Mouse (Mus musculus): ENCODE data around the gene Cfap65. TPM values are rescaled to one million over a fixed set of nuclear protein-coding genes. Genes with fewer than 3 reads are reported as not detected.

Gene Cfap65
- total and polyA plus RNA-seq, 3 experiments: not detected

GRCm38 (mm10) chr1:74855156-74855555, 80.2 kb downstream of the Cfap65 start:
- Histone ChIP-seq H3K4me3 (ENCODE audit: control insufficient read depth in 1 of 2, insufficient read depth in 1 of 2, low read depth in 2 of 2, low read length in 2 of 2) (no peak overlapping the region), H3K27me3 (ENCODE audit: control insufficient read depth in 1 of 2, insufficient read depth in 2 of 2, low read length in 2 of 2) (no peaks in the 10 kb centered on the region; a peak in 1 of 4 replicates), H3K36me3 (ENCODE audit: control insufficient read depth in 1 of 2, insufficient read depth in 2 of 2, low read length in 2 of 2) (no peaks in the 10 kb centered on the region), H3K9ac (ENCODE audit: control insufficient read depth, low read depth, low read length, poor library complexity, severe bottlenecking) (no peak overlapping the region), H3K79me2 (ENCODE audit: control insufficient read depth, insufficient read depth, low read length, poor library complexity) (no peaks in the 10 kb centered on the region), H3K4me1 (ENCODE audit: control insufficient read depth in 1 of 2, insufficient read depth in 2 of 2, low read length in 2 of 2) (no peaks in the 10 kb centered on the region), H3K9me3 (replicated peaks; ENCODE audit: insufficient read depth, low read length) (no peaks in the 10 kb centered on the region), H3K27ac (ENCODE audit: control insufficient read depth, low read depth, low read length) (no peak overlapping the region)
- no peak for TF ChIP-seq ZMIZ1 (IDR thresholded peaks at IDR 0.05; ENCODE audit: low read depth, low read length)
- TF ChIP-seq ZKSCAN1 (IDR thresholded peaks at IDR 0.05; ENCODE audit: low read depth, low read length): no peak
- TF ChIP-seq USF1 (IDR thresholded peaks at IDR 0.05; ENCODE audit: low read depth, low read length): no peak
- TF ChIP-seq USF2 (IDR thresholded peaks at IDR 0.05; ENCODE audit: borderline replicate concordance in 1 of 2, insufficient read depth in 1 of 2, low read depth in 1 of 2, low read length in 2 of 2): no peak
- TF ChIP-seq E2F4 (IDR thresholded peaks at IDR 0.05; ENCODE audit: borderline replicate concordance, low read depth, low read length): no peak
- no peak for TF ChIP-seq KAT2A (conservative IDR thresholded peaks at IDR 0.05; ENCODE audit: low read depth, low read length)
- TF ChIP-seq ZNF384 (IDR thresholded peaks at IDR 0.05; ENCODE audit: low read depth, low read length): no peak
- TF ChIP-seq ZC3H11A (IDR thresholded peaks at IDR 0.05; ENCODE audit: low read depth, low read length): no peak
- TF ChIP-seq MAZ (IDR thresholded peaks at IDR 0.05; ENCODE audit: low read depth, low read length): no peak
- TF ChIP-seq TAL1 (IDR thresholded peaks at IDR 0.05; ENCODE audit: low read length): no peak
- no peak for TF ChIP-seq RAD21 (IDR thresholded peaks at IDR 0.05; ENCODE audit: low read depth, low read length)
- no peak for TF ChIP-seq EP300 (IDR thresholded peaks at IDR 0.05; ENCODE audit: low read depth in 1 of 2, low read length in 2 of 2)
- TF ChIP-seq MAX (IDR thresholded peaks at IDR 0.05; ENCODE audit: low read length): no peak
- TF ChIP-seq JUND (IDR thresholded peaks at IDR 0.05; ENCODE audit: low read depth, low read length): no peak
- TF ChIP-seq TBP (IDR thresholded peaks at IDR 0.05; ENCODE audit: low read depth, low read length): no peak
- TF ChIP-seq HCFC1 (IDR thresholded peaks at IDR 0.05; ENCODE audit: low read depth, low read length): no peak
- no peak for DNase-seq (ENCODE audit: low read depth, low spot score)

- Histone ChIP-seq H3K4me3 (ENCODE audit: control insufficient read depth in 1 of 2, insufficient read depth in 1 of 2, low read depth in 2 of 2, low read length in 2 of 2) (no peak within 1 kb of the TSS), H3K9ac (ENCODE audit: control insufficient read depth, low read depth, low read length, poor library complexity, severe bottlenecking) (no peak within 1 kb of the TSS), H3K9me3 (replicated peaks; ENCODE audit: insufficient read depth, low read length) (no peaks in the 10 kb centered on the region), H3K4me1 (ENCODE audit: control insufficient read depth in 1 of 2, insufficient read depth in 2 of 2, low read length in 2 of 2) (no peaks in the 10 kb centered on the region), H3K79me2 (ENCODE audit: control insufficient read depth, insufficient read depth, low read length, poor library complexity) (no peaks in the 10 kb centered on the region), H3K27me3 (ENCODE audit: control insufficient read depth in 1 of 2, insufficient read depth in 2 of 2, low read length in 2 of 2) (no peaks in the 10 kb centered on the region; a peak in 1 of 4 replicates), H3K36me3 (ENCODE audit: control insufficient read depth in 1 of 2, insufficient read depth in 2 of 2, low read length in 2 of 2) (no peaks in the 10 kb centered on the region), H3K27ac (ENCODE audit: control insufficient read depth, low read depth, low read length) (no peak within 1 kb of the TSS)
- TF ChIP-seq RAD21 (IDR thresholded peaks at IDR 0.05; ENCODE audit: low read depth, low read length) (no peak), RCOR1 (IDR thresholded peaks at IDR 0.05; ENCODE audit: low read depth, low read length) (no peak), HCFC1 (IDR thresholded peaks at IDR 0.05; ENCODE audit: low read depth, low read length) (no peak), POLR2AphosphoS5 (IDR thresholded peaks at IDR 0.05; ENCODE audit: borderline replicate concordance, low read depth, low read length) (no peak), MXI1 (IDR thresholded peaks at IDR 0.05; ENCODE audit: low read depth, low read length) (no peak), CHD1 (IDR thresholded peaks at IDR 0.05; ENCODE audit: low read depth, low read length) (no peak), ZKSCAN1 (IDR thresholded peaks at IDR 0.05; ENCODE audit: low read depth, low read length) (no peak), POLR2AphosphoS2 (IDR thresholded peaks at IDR 0.05; ENCODE audit: low read length) (no peak), CTCF (IDR thresholded peaks at IDR 0.05 in 2 of 3, conservative IDR thresholded peaks at IDR 0.05 in 1 of 3; ENCODE audit: control insufficient read depth in 1 of 3, insufficient read depth in 1 of 3, low read depth in 2 of 3, low read length in 3 of 3, poor library complexity in 1 of 3, severe bottlenecking in 1 of 3) (no peak), UBTF (IDR thresholded peaks at IDR 0.05; ENCODE audit: borderline replicate concordance, insufficient read depth, low read depth, low read length) (no peak), ZNF384 (IDR thresholded peaks at IDR 0.05; ENCODE audit: low read depth, low read length) (no peak), ELF1 (IDR thresholded peaks at IDR 0.05; ENCODE audit: low read depth, low read length) (no peak)
- no peak for DNase-seq (ENCODE audit: low read depth, low spot score)
These were observed 80.9 kb downstream of the Cfap65 start, which contains the start of gene Cdk5r2 for GRCm38 (mm10) chr1:74854306-74855056. Gene Cdk5r2 (plus strand): TSS chr1:74854934.

Data from MEL (cell line).